Mouse (Mus musculus) brown adipose tissue, adult 24 weeks (tissue): ENCODE results near the gene Poc1b. TPM values are rescaled to one million over a fixed set of nuclear protein-coding genes. Genes with fewer than 3 reads are reported as not detected.

ENCODE experiments used
- H3K27ac ChIP-seq: fragments of 200-500 bp; replicated peaks from 2 replicates; pipeline ENCODE4 v1.5.1; 2012; ENCODE audit warnings: low read depth, mild to moderate bottlenecking, low read length
- H3K4me1 ChIP-seq: fragments of 200-500 bp; 2 replicates; pipeline ENCODE4 v1.6.1; 2012; ENCODE audit warnings: low read length, mixed read lengths; ENCODE audit not compliant: control insufficient read depth, insufficient read depth, insufficient read length
- H3K4me3 ChIP-seq: fragments of 200-500 bp; 2 replicates; pipeline ENCODE4 v1.5.1; 2012; ENCODE audit warnings: low read depth, mild to moderate bottlenecking, low read length, moderate library complexity; ENCODE audit not compliant: insufficient read depth
- polyA plus RNA-seq: library from polyadenylated mRNA; stranded (reverse); fragments of >200 nt; gene quantifications from 2 replicates; pipeline ENCODE4 v1.2.4, GENCODE M21; 2012; ENCODE audit not compliant: missing spikeins, insufficient read depth, insufficient read length

Gene Poc1b
- polyA plus RNA-seq, 1 experiment: 3.1 TPM

- H3K4me1 ChIP-seq: no peaks in the 10 kb centered on the region
- no peak overlapping the region for H3K27ac ChIP-seq
- H3K4me3 ChIP-seq: no peak overlapping the region
Observed at GRCm38 (mm10) chr10:99163002-99163401, 56.2 kb downstream of the Poc1b start.

- H3K4me3 ChIP-seq: no peak overlapping the region
- H3K27ac ChIP-seq: no peak overlapping the region
- H3K4me1 ChIP-seq: peaks cover 7% of the 10 kb centered on the region
Observed at GRCm38 (mm10) chr10:99164871-99165477, 58.1 kb downstream of the Poc1b start.

DNA sequence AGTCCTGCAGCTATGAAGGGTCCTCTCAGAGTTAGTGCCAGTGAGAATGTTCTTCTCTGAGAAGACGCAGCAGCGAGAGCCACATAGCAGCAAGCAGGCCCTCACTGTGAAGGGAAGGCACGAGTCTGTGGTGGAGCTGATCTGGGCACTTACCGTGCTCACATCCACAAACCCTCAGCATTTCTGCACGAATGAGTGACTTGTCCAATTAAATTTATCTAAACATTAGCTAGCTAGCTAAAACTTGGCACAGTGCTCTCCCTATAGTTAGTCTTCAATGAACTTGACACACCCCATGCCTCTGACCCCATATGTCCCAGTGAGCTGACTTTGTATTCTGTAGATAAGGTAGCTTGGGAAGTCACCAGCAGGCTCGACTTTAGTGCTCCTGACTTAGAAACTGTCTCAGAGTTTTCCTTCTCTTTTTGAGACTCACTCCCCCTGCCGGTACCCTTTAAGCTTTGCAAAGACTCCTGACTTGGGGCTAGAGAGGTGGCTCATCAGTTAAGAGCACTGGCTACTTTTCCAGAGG, 59.0 kb downstream of the Poc1b start:
- Histone ChIP-seq H3K4me3 (no peak overlapping the region), H3K27ac (no peak overlapping the region), H3K4me1 (peaks cover 12% of the 10 kb centered on the region)

DNA sequence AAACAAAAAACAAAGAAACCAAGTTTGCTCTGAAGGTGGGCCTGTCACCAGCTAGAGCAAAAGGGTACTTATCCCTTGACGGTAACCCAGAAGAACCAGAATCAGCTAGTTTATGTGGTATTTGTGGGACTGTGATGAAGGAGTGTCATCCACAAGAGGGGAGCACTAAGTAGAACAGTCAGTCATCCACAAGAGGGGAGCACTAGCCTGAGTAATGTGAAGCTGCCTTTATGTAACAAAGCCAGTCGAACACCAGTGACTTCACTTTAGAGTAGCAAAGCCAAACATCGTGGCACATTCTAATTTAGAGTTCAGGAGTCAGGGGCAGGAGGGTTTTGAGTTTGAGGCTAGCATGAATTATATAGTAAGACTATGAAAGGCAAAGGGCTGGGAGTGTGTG, 59.6 kb downstream of the Poc1b start:
- H3K4me3 ChIP-seq: no peak overlapping the region
- H3K4me1 ChIP-seq: peaks cover 12% of the 10 kb centered on the region
- H3K27ac ChIP-seq: no peak overlapping the region

GRCm38 (mm10) chr10:99168404-99168803, 61.6 kb downstream of the Poc1b start:
- Histone ChIP-seq H3K27ac (no peak overlapping the region), H3K4me1 (peaks cover 15% of the 10 kb centered on the region)

GRCm38 (mm10) chr10:99168840-99169764, 62.3 kb downstream of the Poc1b start:
- Histone ChIP-seq H3K4me3 (no peak overlapping the region), H3K27ac (peak overlapping the region; percentile 26), H3K4me1 (peaks cover 15% of the 10 kb centered on the region)

More at GRCm38 (mm10) chr10:99168404-99168803, 61.6 kb downstream of the Poc1b start:
- no peak overlapping the region for H3K4me3 ChIP-seq

DNA sequence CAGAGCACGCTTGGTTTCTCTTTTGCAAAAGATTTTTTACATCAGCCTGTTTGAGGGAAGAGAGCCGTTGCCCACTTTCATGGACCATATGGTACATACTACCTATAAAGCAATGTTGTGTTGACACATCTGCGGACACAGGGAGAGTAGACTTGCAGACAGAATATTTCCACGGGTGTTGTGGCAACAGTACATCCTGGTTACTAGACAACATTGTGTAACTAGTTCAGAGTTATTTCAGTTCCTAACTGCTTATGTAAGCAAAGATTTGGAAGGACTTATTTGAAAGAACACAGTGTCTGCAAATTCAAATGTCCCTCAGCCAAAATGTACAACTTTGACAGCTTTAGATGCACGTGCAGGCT, 62.9 kb downstream of the Poc1b start:
- Histone ChIP-seq H3K4me3 (no peak overlapping the region), H3K27ac (peak overlapping the region; percentile 32), H3K4me1 (peaks cover 15% of the 10 kb centered on the region)

GRCm38 (mm10) chr10:99171961-99172497, 65.2 kb downstream of the Poc1b start:
- Histone ChIP-seq H3K4me3 (peak overlapping the region; percentile 0; the same call in 1 of the 2 replicates), H3K27ac (peak overlapping the region; percentile 67), H3K4me1 (peaks cover 15% of the 10 kb centered on the region)

DNA sequence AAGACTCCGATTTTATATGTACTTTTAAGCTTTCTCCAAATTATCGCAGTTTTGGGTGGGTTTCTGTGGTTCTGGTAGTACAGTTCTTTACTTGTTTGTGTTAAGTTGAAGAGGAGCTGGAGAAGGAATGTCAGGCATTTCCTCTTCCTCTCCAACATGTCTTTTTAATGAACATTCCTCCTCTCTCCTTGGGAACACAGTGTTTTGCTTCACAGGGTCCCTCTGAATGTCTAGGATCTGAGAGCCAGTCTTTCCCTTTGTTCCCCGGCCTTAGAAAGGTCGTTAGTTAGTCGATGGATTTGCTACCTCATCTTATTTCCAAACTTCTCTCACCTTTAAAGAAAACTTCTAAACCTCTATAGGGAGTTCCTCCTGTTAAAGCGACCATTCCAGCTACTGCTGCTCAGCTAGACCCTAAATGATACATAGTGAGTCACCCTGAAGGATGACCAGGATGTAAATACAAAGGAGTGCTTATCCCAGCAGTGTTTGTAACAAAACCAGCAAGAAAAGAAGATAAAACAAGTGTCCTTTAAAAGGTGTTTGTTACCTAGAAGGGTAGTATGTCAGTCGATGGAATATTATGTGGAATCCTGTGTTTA, 66.2 kb downstream of the Poc1b start:
- H3K4me1 ChIP-seq: peaks cover 15% of the 10 kb centered on the region
- H3K4me3 ChIP-seq: no peak overlapping the region
- H3K27ac ChIP-seq: peak overlapping the region; percentile 55; the same call in 1 of the 2 replicates

GRCm38 (mm10) chr10:99176911-99177310, 70.1 kb downstream of the Poc1b start:
- H3K4me3 ChIP-seq: no peak overlapping the region
- H3K4me1 ChIP-seq: peaks cover 4% of the 10 kb centered on the region; the same call in 1 of the 2 replicates
- H3K27ac ChIP-seq: no peak overlapping the region

- Histone ChIP-seq H3K4me3 (no peak overlapping the region), H3K27ac (no peak overlapping the region), H3K4me1 (no peaks in the 10 kb centered on the region)
Observed at GRCm38 (mm10) chr10:99178118-99178517, 71.3 kb downstream of the Poc1b start.

GRCm38 (mm10) chr10:99179122-99179521, 72.3 kb downstream of the Poc1b start:
- no peaks in the 10 kb centered on the region for H3K4me1 ChIP-seq
- H3K4me3 ChIP-seq: no peak overlapping the region
- no peak overlapping the region for H3K27ac ChIP-seq

GRCm38 (mm10) chr10:99179566-99179965, 72.7 kb downstream of the Poc1b start:
- no peak overlapping the region for H3K4me3 ChIP-seq
- no peak overlapping the region for H3K27ac ChIP-seq
- no peaks in the 10 kb centered on the region for H3K4me1 ChIP-seq

- no peaks in the 10 kb centered on the region for H3K4me1 ChIP-seq
- H3K4me3 ChIP-seq: no peak overlapping the region
- peak overlapping the region; percentile 59 for H3K27ac ChIP-seq
Observed at GRCm38 (mm10) chr10:99181497-99181896, 74.7 kb downstream of the Poc1b start.

GRCm38 (mm10) chr10:99182107-99182506, 75.3 kb downstream of the Poc1b start:
- Histone ChIP-seq H3K4me3 (no peak overlapping the region), H3K4me1 (no peaks in the 10 kb centered on the region), H3K27ac (peak overlapping the region; percentile 59)
